Mouse (Mus musculus): ENCODE data around the gene Fignl1.

DNA sequence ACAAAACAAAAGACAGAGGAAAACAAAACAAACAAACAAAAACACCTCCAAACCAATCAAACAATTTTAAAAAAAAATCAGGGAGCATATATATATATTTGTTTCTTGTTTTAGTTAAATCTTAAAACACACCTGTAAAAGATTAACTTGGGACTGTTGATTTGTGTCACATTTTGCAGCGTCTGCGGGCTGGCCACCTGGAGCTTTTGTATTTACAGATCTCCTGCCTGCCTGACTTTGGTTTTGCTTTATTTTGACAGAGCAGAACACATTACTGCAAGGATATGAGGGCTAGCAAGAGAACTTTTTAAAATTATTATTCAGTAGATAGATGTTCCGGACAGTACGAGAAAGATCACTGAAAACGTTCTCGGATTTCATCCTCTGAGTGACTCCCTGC lies 22.8 kb upstream of the Fignl1 start:
- TF ChIP-seq CTCF (IDR thresholded peaks at IDR 0.05; ENCODE audit: borderline replicate concordance, insufficient read depth, low read length) (no peak), POLR2A (IDR thresholded peaks at IDR 0.05; ENCODE audit: low read depth, low read length) (no peak)

All from embryonic fibroblast, embryonic 13.5 days (primary cell).